Mouse (Mus musculus): ENCODE measurements at regions not wholly inside any gene's neighbourhood (a gene's known extent, or its start where the extent isn't known, plus 50 kb on each side); places are given as distances from the start of the nearest gene placed in this dataset.

DNA sequence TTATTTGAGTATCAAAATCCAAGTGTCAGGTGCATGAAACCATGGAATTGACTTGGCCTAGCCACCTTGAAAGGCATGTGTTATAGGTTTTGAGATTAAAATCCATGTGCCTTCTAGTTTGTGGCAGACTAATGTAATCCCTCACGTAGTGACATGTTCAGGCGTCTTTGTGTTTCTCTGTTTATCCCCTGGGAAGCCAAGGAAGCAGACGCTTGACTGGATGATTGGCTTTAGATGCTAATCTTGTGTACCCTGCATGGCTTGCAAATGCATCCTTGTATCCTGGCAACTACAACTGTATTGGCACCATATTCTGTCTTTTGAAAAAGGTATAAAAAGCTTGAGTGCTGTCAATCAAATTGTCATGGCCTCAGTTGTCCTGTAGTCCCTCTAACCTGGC is 167.2 kb upstream of the Tom1l1 start:
- TF ChIP-seq POLR2A (IDR thresholded peaks at IDR 0.05; ENCODE audit: low read depth, low read length) (no peak), CHD2 (IDR thresholded peaks at IDR 0.05; ENCODE audit: low read length) (no peak), UBTF (IDR thresholded peaks at IDR 0.05; ENCODE audit: low read depth, low read length) (no peak), E2F4 (IDR thresholded peaks at IDR 0.05; ENCODE audit: insufficient replicate concordance, low read depth, low read length) (no peak), EP300 (IDR thresholded peaks at IDR 0.05; ENCODE audit: low read length) (no peak), MAZ (IDR thresholded peaks at IDR 0.05; ENCODE audit: low read depth, low read length) (no peak), USF2 (conservative IDR thresholded peaks at IDR 0.05; ENCODE audit: low read depth, low read length) (no peak), MAFK (IDR thresholded peaks at IDR 0.05; ENCODE audit: insufficient replicate concordance, low read length) (no peak), BHLHE40 (IDR thresholded peaks at IDR 0.05; ENCODE audit: low read depth, low read length) (no peak), CHD1 (IDR thresholded peaks at IDR 0.05; ENCODE audit: low read depth, low read length) (no peak)

Data from CH12.LX (cell line).